Mouse (Mus musculus) spleen, adult 2 months (tissue): ENCODE results near the gene Nectin2.

Source experiments
- CTCF ChIP-seq: fragments of 200-500 bp; IDR thresholded peaks from 2 replicates; pipeline ENCODE4 v1.5.1; 2011; ENCODE audit warnings: mild to moderate bottlenecking, inconsistent platforms; ENCODE audit not compliant: insufficient read depth, insufficient read length, insufficient replicate concordance; ENCODE audit errors: extremely low read depth
- POLR2A ChIP-seq: fragments of 200-500 bp; IDR thresholded peaks from 2 replicates; pipeline ENCODE4 v1.6.1; 2011; ENCODE audit warnings: low read depth, low read length, inconsistent platforms

DNA sequence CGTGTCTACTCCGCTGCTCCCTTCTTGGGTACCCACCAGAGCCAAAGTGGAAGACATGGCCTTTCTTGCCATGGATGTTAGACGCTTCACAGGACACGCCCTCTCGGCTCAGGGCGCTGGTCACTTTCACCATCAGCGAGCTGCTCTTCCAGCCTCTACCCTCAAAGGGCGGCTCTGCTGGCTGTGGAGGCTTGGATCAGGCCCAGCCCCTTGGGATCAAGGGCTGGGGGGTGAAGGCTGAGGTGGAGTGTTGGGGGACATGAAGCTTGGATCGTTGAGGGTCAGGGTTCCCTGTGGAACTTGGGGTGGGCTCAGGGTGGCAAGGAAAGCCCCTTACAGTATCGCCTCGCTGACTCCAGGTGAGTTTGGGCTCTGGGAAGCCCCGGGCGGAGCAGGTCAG, 8.3 kb upstream of the Nectin2 start:
- TF ChIP-seq POLR2A (no peak), CTCF (no peak)
